Mouse (Mus musculus): ENCODE results near the gene Fblim1. TPM values are rescaled to one million over a fixed set of nuclear protein-coding genes. Genes with fewer than 3 reads are reported as not detected.

The Fblim1 gene
- polyA plus RNA-seq, 1 experiment from 2014 or later = 70.6 TPM

DNA sequence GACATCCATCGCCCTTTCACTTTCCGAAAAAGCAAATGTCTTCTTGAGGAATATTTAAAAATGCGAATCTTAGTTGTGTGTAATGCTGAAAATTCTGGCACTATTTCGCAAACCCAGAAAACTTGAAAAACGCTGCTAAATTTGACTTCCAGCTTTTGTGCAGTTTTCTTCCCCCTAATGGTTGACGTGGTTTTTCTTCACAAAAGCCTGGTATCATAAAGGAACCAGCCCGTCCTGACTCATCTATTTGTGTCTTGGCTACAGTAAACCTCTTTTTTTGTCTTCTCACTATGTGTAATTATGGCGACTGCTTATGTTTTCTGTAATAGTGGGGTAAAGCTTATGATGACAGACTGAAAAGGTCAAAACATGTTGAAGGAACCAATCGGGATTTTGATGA is 58.6 kb downstream of the Fblim1 start:
- ATAC-seq (ENCODE audit: insufficient number of reproducible peaks, low FRiP score) = no peak
- H3K4me2 ChIP-seq = peak overlapping the region; percentile 96
- H3K9ac ChIP-seq = peak overlapping the region; percentile 95
- 0 out of 2 replicates have a peak, but pooled peaks cover 7% of the 10 kb centered on the region for H3K4me1 ChIP-seq (replicated peaks)
- H3K36me3 ChIP-seq = no peaks in the 10 kb centered on the region
- H3K9me3 ChIP-seq (replicated peaks) = no peaks in the 10 kb centered on the region
- peak overlapping the region; percentile 100 for H3K27ac ChIP-seq (ENCODE audit: poor library complexity, severe bottlenecking)
- no peaks in the 10 kb centered on the region for H3K27me3 ChIP-seq (replicated peaks)
- peak overlapping the region; percentile 68 for H3K4me3 ChIP-seq
- WGBS = 26% methylated on average over 9 of the region's 9 CpGs

DNA sequence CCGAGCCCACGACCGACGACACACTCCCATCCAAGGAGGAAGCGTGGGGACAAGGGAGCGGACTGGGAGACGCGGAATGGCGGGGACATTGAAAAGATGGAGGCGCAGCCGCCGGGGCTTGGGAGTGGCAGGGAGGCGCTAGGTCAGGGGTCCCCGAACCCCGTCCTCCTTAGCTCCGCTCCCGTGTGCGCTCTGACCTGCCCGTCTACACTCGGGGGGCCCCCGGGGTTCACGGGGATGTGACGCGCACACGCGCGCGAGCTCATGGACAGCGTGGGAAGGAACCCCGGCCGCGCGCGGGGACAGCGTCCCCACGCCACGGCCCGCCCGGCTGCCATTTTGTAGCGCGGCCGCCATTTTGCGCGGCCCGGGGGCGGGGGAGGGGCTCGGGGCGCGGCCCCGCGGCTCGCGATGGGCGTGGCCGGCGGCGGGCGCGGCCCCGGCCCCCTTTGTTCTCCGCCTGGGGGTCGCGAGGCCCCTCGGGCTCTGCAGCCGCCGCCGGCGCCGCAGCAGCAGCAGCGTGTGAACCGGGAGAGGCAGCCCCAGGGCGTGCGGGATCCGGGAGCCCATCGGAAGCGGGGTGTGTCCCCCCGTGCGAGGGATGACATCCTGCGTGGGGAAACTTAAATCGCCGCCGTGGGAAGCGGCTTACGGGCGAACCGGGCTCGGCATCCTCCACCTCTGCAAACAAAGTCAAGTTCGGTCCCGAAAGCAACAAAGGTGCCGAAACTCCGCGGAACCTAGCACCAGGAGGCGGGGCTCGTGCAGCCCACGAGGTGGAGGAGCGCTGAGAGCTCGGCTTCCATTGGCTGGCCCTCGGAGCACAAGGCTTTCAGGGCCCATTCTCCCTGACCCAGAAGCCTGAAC is 59.3 kb downstream of the Fblim1 start:
- H3K27ac ChIP-seq (ENCODE audit: poor library complexity, severe bottlenecking) = peak overlapping the region; percentile 100
- H3K36me3 ChIP-seq = no peaks in the 10 kb centered on the region
- H3K9ac ChIP-seq = peak overlapping the region; percentile 95
- no peaks in the 10 kb centered on the region for H3K27me3 ChIP-seq (replicated peaks)
- H3K4me3 ChIP-seq = peak overlapping the region; percentile 68
- peak overlapping the region; percentile 96 for H3K4me2 ChIP-seq
- ATAC-seq (ENCODE audit: insufficient number of reproducible peaks, low FRiP score) = peak; percentile 86
- H3K4me1 ChIP-seq (replicated peaks) = 0 out of 2 replicates have a peak, but pooled peaks cover 7% of the 10 kb centered on the region
- WGBS = 1% methylated on average over 97 of the region's 98 CpGs
- H3K9me3 ChIP-seq (replicated peaks) = no peaks in the 10 kb centered on the region

DNA sequence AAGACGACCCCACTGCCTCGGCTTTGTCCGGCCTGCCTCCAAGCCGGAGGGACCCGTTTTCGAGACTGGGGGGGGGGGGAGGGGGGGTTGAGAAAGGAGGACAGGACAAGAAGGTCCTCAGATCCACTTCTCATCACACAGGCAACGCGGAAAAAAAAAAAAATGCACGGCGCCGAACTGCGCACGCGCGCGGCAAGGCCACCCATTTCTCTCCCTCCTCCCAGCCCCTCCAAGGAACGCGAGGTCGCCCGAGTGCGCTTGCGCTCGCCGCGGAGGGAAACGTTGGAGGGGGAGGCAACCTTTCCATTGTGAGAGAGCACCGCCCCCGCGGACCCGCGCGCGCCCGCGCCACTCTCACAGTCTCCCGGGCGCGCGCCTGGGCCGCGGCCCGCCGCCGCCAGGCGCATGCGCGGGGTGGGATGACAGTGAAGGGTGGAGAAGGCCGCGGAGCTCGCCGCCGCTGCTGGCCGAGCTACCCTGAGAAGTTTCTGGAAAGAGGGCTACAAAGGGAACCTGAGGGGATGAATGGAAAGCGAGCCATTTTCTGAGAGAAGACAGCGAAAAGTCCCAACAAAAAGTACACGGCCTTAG is 60.1 kb downstream of the Fblim1 start:
- Histone ChIP-seq H3K27ac (ENCODE audit: poor library complexity, severe bottlenecking) (peak overlapping the region; percentile 100), H3K9ac (peak overlapping the region; percentile 95), H3K4me3 (peak overlapping the region; percentile 68), H3K9me3 (replicated peaks) (no peaks in the 10 kb centered on the region), H3K27me3 (replicated peaks) (no peaks in the 10 kb centered on the region), H3K4me2 (peak overlapping the region; percentile 96), H3K36me3 (no peaks in the 10 kb centered on the region), H3K4me1 (replicated peaks) (0 out of 2 replicates have a peak, but pooled peaks cover 7% of the 10 kb centered on the region)
- ATAC-seq (ENCODE audit: insufficient number of reproducible peaks, low FRiP score) = peak; percentile 89
- under 1% methylated on average over 55 of the region's 56 CpGs for WGBS

DNA sequence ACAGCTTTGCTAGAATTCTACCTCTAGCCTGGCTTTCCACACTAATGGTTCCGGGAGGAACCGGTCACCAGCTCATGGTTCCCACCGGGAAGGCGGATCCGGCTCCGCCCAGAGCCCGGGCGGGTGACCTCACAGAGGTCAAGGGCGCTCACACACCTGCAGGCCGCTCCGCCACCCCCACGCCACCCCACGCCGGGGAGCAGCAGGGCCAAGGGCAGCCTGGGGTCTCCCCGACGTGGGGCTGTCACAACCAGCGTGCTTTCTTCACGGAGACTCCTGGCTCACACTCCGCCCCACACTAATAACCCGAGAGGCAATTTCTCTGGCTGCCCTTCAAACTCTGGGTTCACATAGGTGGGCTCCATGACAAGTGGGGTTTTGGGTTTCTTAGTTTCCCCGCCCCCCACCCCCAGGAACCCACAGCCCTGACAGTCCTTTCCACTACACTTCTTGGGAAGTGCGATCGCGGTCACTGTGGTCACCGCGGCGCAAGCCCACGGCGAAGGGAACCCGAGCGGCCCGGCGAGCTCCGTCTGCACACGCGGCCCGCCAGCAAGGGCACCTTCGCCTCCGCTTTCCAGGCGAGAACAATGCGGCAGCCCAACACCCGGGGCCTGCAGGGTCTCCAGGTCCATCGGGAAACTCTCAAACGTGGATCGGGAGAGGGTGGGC is 60.7 kb downstream of the Fblim1 start:
- Histone ChIP-seq H3K9ac (peak overlapping the region; percentile 91), H3K4me2 (peak overlapping the region; percentile 96), H3K4me3 (peak overlapping the region; percentile 68), H3K4me1 (replicated peaks) (0 out of 2 replicates have a peak, but pooled peaks cover 7% of the 10 kb centered on the region), H3K36me3 (no peaks in the 10 kb centered on the region), H3K27me3 (replicated peaks) (no peaks in the 10 kb centered on the region), H3K27ac (ENCODE audit: poor library complexity, severe bottlenecking) (peak overlapping the region; percentile 100), H3K9me3 (replicated peaks) (no peaks in the 10 kb centered on the region)
- WGBS = under 1% methylated on average over 45 of the region's 45 CpGs
- peak; percentile 58 for ATAC-seq (ENCODE audit: insufficient number of reproducible peaks, low FRiP score)

DNA sequence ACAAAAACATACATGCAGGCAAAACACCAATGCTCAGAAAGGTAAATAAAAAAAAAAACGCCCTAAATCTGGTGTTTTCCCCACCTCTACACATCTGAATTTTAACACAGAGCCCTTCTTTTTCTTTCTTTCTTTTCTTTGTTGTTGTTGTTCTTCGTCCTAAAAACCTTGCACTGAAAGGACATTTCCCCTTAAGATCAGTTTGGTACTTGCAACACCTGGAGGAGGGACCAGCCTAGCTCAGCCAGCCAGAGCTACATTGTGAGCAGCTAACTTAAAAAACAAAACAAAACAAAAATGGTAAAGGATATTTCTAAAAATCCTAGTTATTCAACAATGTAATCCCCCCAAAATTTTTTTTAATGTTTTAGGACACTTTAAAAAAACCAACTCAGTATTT is 61.4 kb downstream of the Fblim1 start:
- 40% methylated on average over 2 of the region's 2 CpGs for WGBS
- H3K4me2 ChIP-seq = peak overlapping the region; percentile 96; the same call in 1 of the 2 replicates

DNA sequence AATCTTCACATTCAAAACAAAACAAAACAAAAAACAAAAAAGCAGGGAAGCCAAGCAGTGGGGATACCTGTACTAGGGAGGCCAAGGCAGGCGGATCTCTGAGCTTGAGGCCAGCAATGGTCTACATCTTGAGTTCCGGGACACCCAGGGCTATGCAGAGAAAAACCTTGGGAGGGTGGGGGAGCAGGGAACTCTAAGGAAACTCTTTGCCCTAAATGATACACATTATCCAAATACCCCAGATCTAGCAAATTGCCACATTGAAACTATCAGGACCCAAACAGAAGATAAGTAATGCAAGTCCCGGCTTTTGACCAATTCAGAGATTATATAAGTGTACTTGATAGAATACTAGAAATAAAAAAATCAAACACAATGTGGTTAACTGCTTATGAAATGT is 62.3 kb downstream of the Fblim1 start:
- ATAC-seq (ENCODE audit: insufficient number of reproducible peaks, low FRiP score) = no peak
- WGBS = 78% methylated on average over 3 of the region's 3 CpGs
- no peak overlapping the region for H3K4me2 ChIP-seq
- no peak overlapping the region for H3K4me3 ChIP-seq
- H3K27ac ChIP-seq (ENCODE audit: poor library complexity, severe bottlenecking) = no peak overlapping the region
- no peaks in the 10 kb centered on the region for H3K27me3 ChIP-seq (replicated peaks)
- H3K9me3 ChIP-seq (replicated peaks) = no peaks in the 10 kb centered on the region
- no peak overlapping the region for H3K9ac ChIP-seq
- H3K36me3 ChIP-seq = no peaks in the 10 kb centered on the region
- H3K4me1 ChIP-seq (replicated peaks) = peaks cover 15% of the 10 kb centered on the region; the same call in 1 of the 2 replicates

More for the DNA sequence above, 61.4 kb downstream of the Fblim1 start:
- Histone ChIP-seq H3K4me1 (replicated peaks) (peaks cover 11% of the 10 kb centered on the region; the same call in 1 of the 2 replicates), H3K27me3 (replicated peaks) (no peaks in the 10 kb centered on the region), H3K9me3 (replicated peaks) (no peaks in the 10 kb centered on the region), H3K36me3 (no peaks in the 10 kb centered on the region), H3K4me3 (peak overlapping the region; percentile 68), H3K9ac (no peak overlapping the region), H3K27ac (ENCODE audit: poor library complexity, severe bottlenecking) (peak overlapping the region; percentile 100; the same call in 1 of the 2 replicates)
- no peak for ATAC-seq (ENCODE audit: insufficient number of reproducible peaks, low FRiP score)

DNA sequence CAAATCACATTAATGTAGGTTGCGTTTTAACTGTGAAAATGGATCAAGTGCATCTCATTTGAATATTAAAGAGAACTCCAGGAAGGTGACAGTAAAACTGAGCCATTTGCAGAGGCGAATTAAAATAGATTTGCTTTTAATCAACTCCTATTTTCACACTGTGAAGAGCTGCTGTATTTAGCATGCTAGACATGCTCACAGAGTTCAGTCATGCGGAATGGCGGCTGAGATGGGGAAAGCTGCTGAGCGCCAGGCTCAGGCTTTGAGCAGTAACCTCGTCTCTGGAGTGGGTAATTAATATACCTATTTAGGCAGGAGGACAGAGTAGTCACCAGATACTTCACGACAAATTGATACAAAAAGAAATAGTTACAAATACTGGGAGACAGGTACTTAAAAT is 64.0 kb downstream of the Fblim1 start:
- no peak for ATAC-seq (ENCODE audit: insufficient number of reproducible peaks, low FRiP score)
- H3K27me3 ChIP-seq (replicated peaks) = no peaks in the 10 kb centered on the region
- no peaks in the 10 kb centered on the region for H3K36me3 ChIP-seq
- H3K27ac ChIP-seq (ENCODE audit: poor library complexity, severe bottlenecking) = no peak overlapping the region
- H3K4me2 ChIP-seq = no peak overlapping the region
- no peaks in the 10 kb centered on the region for H3K9me3 ChIP-seq (replicated peaks)
- no peak overlapping the region for H3K9ac ChIP-seq
- peaks cover 12% of the 10 kb centered on the region; the same call in 1 of the 2 replicates for H3K4me1 ChIP-seq (replicated peaks)
- H3K4me3 ChIP-seq = no peak overlapping the region
- 45% methylated on average over 7 of the region's 7 CpGs for WGBS

DNA sequence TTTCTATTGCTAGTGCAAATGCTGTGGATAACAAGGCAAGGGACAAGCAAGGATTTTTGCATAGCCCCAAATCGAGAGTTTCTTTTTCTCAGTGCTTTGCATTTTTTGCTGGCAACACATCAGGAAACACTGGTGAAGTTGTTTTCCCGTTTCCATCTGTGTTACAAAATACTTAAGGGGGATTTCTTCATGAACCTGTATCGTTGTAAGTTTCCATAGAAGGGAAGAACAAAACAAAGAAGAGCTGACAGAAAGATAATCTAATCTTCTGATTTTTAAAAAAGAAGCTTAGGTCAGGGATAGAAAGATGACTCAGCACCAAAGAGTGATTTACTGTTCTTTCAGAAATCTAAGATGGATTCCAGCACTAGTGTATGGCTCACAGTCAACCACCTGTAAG is 65.1 kb downstream of the Fblim1 start:
- H3K27me3 ChIP-seq (replicated peaks) = no peaks in the 10 kb centered on the region
- no peaks in the 10 kb centered on the region for H3K9me3 ChIP-seq (replicated peaks)
- H3K36me3 ChIP-seq = no peaks in the 10 kb centered on the region
- H3K27ac ChIP-seq (ENCODE audit: poor library complexity, severe bottlenecking) = no peak overlapping the region
- H3K4me1 ChIP-seq (replicated peaks) = peaks cover 15% of the 10 kb centered on the region
- WGBS = 72% methylated on average over 3 of the region's 3 CpGs
- H3K4me2 ChIP-seq = no peak overlapping the region
- no peak overlapping the region for H3K4me3 ChIP-seq
- ATAC-seq (ENCODE audit: insufficient number of reproducible peaks, low FRiP score) = no peak
- no peak overlapping the region for H3K9ac ChIP-seq

DNA sequence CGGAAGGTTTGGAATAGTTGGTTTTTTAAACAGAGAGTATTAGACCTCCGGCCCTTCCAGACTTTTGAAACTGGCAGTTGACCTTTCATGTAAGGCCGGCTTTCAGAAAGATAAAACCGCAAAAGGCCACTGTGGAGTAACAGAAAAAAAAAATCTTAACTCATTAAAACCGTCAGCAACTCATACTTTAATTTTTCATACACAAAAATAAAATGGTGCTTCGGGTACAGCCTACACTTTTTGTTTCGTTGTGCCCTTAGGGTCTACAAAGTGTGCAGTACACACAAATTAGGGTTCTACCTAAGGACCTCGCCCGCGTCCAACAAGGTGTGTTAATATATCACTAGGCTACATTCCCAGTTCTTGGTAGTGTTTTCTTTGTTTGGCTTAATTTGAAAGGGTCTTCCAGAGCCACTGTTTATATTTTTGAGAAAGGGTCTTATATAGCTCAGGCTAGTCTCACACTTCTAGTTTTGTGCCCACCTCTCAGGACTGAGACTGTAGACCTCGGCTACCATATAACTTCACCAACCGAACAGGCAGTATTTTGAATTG is 66.6 kb downstream of the Fblim1 start:
- H3K9ac ChIP-seq = peak overlapping the region; percentile 98
- peaks cover 27% of the 10 kb centered on the region for H3K4me1 ChIP-seq (replicated peaks)
- no peaks in the 10 kb centered on the region for H3K9me3 ChIP-seq (replicated peaks)
- H3K36me3 ChIP-seq = no peaks in the 10 kb centered on the region
- ATAC-seq (ENCODE audit: insufficient number of reproducible peaks, low FRiP score) = no peak
- H3K27ac ChIP-seq (ENCODE audit: poor library complexity, severe bottlenecking) = peak overlapping the region; percentile 99
- H3K4me3 ChIP-seq = peak overlapping the region; percentile 87
- 42% methylated on average over 12 of the region's 12 CpGs for WGBS
- H3K27me3 ChIP-seq (replicated peaks) = no peaks in the 10 kb centered on the region
- peak overlapping the region; percentile 98 for H3K4me2 ChIP-seq

DNA sequence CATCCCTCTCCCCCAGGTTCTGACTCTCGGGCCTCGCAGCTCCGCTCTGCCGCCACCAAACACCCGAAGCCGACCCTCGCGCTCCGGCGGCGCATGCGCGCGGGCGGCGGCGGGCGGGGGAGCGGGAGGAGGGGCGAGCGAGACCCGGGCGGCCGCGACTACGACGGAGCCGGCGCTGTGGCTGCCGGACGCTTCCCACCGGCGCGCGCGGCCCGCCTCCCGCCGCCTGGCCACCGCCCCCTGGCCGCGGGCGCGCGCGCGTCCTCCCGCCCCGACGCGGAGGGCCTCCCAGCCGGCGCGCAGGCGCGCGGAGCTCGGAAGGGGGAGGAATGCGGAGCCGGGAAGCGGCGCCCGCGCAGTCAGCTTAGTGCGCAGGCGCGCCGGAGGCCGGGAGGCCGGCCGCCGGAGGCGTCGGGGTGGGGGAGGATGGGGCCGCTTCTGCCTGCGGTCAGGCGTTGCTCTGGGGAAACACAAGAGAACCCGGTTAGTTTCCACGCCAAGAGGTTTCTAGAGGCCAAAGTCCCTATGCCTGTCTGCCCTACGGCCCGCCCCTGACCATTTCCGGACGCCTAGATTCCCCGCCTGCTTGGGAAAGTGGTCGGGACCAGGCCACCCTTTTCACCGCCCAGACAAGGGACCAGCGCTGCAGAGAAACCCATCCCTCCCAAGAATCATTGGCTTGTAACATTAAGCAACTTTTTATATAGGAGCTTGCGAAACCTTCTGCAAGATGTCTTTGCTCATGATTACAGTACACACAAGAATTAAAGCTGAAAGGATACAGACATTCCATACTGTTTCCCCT is 67.3 kb downstream of the Fblim1 start, which contains the start of gene Spen:
TSS of gene Spen (minus strand) at position 190 of the 805 bp plus-strand sequence.
- Histone ChIP-seq H3K4me1 (replicated peaks) (peaks cover 33% of the 10 kb centered on the region), H3K27me3 (replicated peaks) (no peaks in the 10 kb centered on the region), H3K9me3 (replicated peaks) (no peaks in the 10 kb centered on the region), H3K27ac (ENCODE audit: poor library complexity, severe bottlenecking) (peak within 1 kb of the TSS; percentile 99), H3K9ac (peak within 1 kb of the TSS; percentile 98), H3K4me3 (peak within 1 kb of the TSS; percentile 87), H3K36me3 (no peaks in the 10 kb centered on the region), H3K4me2 (peak within 1 kb of the TSS; percentile 98)
- peak; percentile 91 for ATAC-seq (ENCODE audit: insufficient number of reproducible peaks, low FRiP score)
- WGBS = 3% methylated on average over 71 of the region's 88 CpGs

Measured in heart, embryonic 12.5 days (tissue).